Mouse (Mus musculus) lung, postnatal 14 days (tissue): ENCODE measurements around the gene Rps10.

Experiments
- DNase-seq: peaks from one replicate; pipeline ENCODE4 v3.0.0; 2021

The Rps10 gene

GRCm38 (mm10) chr17:27610679-27611518 is 25.6 kb downstream of the Rps10 start:
- DNase-seq: no peak

- DNase-seq: no peak
Observed at GRCm38 (mm10) chr17:27609576-27609975, 26.9 kb downstream of the Rps10 start.

GRCm38 (mm10) chr17:27603522-27604234 is 32.8 kb downstream of the Rps10 start:
- DNase-seq: no peak

- DNase-seq: no peak
Observed at GRCm38 (mm10) chr17:27603036-27603435, 33.4 kb downstream of the Rps10 start.

GRCm38 (mm10) chr17:27600869-27601268 is 35.6 kb downstream of the Rps10 start:
- no peak for DNase-seq

GRCm38 (mm10) chr17:27600286-27600685 is 36.2 kb downstream of the Rps10 start:
- no peak for DNase-seq

- DNase-seq: no peak
Observed at GRCm38 (mm10) chr17:27596376-27597190, 39.9 kb downstream of the Rps10 start.

- no peak for DNase-seq
Observed at GRCm38 (mm10) chr17:27595659-27596375, 40.7 kb downstream of the Rps10 start.

GRCm38 (mm10) chr17:27592565-27592910 is 43.9 kb downstream of the Rps10 start:
- DNase-seq: no peak

- DNase-seq: no peak
Observed at GRCm38 (mm10) chr17:27591826-27592564, 44.5 kb downstream of the Rps10 start.

GRCm38 (mm10) chr17:27588231-27588630 is 48.2 kb downstream of the Rps10 start:
- no peak for DNase-seq

GRCm38 (mm10) chr17:27587252-27587651 is 49.2 kb downstream of the Rps10 start:
- no peak for DNase-seq

- no peak for DNase-seq
Observed at GRCm38 (mm10) chr17:27586661-27587060, 49.8 kb downstream of the Rps10 start.

GRCm38 (mm10) chr17:27583185-27583894 is 53.1 kb downstream of the Rps10 start:
- no peak for DNase-seq
